Mouse (Mus musculus) frontal cortex, postnatal 10 days (tissue): ENCODE results near the gene Slc30a7.

Source experiments
- DNase-seq, 2 experiments: peaks; one replicate each; pipeline ENCODE4 v3.0.0; 2022; ENCODE audit warnings: low spot score in 2 of 2, mixed read lengths in 1 of 2

Slc30a7 gene

GRCm38 (mm10) chr3:116006978-116007940, at the start of gene Slc30a7, which contains the start of gene Extl2:
Gene Slc30a7 (minus strand): TSS chr3:116007406.
Gene Extl2 (plus strand): TSS chr3:116007462.
- DNase-seq, result peak; percentile 82 to 84

DNA sequence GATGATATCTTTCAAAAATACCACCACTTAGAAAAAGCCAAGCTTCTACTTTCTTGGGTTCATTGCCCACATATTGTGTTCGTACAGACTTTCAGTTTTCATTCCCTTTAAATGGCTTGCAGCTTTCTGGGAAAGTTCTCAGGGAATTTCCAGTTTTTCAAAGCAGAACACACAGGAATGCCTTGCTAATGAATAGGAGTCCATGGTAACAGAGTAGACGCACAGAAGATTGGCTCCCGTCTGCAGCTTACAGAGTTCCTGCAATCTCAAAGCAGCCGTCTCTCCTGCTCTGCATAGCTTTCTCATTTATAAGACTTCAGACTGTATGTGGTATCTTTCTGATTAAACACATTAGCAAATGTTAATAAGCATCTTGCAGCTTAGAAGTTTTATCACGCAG, 39.8 kb upstream of the Slc30a7 start:
- no peak for DNase-seq

GRCm38 (mm10) chr3:116046000-116046399, 38.8 kb upstream of the Slc30a7 start:
- no peak for DNase-seq

DNA sequence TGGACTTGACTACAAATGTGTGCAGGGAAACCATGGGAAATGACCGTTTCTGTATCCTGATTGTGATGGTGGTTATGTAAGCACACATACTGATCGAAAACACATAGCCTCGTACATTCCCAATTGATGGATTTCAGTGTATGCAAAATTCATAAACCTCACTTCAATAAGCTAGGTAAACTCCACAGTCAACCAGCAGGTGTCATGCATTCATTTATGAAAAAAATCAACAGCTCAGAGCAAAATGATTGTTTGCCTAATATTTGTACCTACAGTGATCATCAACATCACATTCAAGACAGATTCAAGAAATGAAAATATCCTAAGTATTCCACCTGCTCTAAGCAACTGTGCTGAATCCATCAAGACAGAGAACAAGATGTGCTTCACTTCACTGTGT, 33.6 kb upstream of the Slc30a7 start:
- DNase-seq, result no peak

DNA sequence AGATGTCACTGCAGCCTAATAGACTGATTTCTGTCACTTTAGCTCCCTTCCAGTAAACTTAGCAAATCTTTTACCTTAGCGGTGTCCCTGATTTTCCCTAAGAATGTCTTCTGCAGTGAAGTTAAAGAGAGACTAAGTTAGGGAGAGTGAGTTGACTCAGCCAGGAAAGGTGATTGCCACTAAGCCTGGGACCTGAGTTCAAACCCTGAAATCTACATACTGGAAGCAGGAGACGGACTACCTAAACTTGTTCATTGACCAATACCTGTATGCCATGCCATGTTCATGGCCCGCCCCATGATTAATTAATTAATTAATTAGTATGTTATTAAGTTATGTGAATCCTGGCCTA, 26.6 kb upstream of the Slc30a7 start:
- DNase-seq, result no peak

- DNase-seq, result no peak
These were observed 26.1 kb upstream of the Slc30a7 start for GRCm38 (mm10) chr3:116033218-116033870.

GRCm38 (mm10) chr3:116030152-116030788, 23.1 kb upstream of the Slc30a7 start:
- DNase-seq, result no peak

- DNase-seq, result no peak
These were observed 19.8 kb upstream of the Slc30a7 start for GRCm38 (mm10) chr3:116026996-116027395.

DNA sequence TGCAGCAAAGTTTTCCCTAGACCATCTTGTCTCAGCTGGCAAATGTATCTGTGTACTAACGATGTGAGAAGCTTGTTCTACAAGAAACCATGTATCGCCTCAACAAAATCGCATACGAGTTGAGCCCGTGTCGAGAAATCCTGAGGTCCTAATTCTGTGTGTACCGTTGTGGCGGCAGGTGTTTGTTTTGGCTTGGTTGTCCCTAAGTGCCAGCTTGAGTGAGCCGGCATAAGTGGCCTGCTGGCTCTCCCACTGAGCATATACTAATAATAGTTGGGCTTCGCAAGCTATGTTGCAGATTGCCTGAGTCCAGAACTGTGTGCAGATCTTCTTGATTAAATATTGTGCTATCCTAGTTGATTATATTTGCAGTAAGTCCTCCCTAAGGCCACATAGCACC, 18.5 kb upstream of the Slc30a7 start:
- DNase-seq, result no peak

DNA sequence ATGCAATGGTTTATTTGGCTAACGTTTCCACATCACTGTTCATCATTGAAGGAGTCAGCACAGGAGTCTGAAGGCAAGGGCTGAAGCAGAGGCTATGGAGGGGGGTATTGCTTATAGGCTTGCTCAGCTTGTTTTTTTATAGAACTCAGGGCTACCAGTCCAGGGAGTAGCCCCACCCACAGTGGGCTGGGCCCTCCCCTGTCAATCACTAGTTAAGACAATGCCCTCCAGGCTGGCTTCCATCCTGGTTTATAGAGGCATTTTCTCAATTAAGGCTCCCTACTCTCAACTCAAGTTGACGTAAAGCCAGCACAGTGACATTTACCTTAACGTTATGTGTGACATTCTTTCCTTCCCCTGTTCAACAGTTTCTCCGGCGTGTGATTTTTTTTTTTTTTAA, 17.5 kb upstream of the Slc30a7 start:
- no peak for DNase-seq

DNA sequence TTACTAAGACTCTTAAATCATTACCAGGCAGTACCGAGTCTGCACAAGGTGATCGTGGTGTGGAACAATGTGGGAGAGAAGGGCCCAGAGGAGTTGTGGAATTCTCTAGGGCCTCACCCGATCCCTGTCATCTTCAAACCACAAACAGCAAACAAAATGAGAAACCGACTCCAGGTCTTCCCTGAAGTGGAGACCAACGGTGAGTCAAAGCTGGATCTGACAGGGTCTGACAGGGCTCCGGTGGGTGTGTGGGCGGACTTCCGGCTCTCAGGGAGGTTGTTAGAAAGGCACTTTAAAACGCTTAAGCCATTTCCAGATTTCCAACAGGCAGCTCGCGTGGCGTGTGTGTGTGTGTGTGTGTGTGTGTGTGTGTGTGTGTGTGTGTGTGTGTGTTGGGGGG, 17.0 kb upstream of the Slc30a7 start:
- DNase-seq, result no peak

DNA sequence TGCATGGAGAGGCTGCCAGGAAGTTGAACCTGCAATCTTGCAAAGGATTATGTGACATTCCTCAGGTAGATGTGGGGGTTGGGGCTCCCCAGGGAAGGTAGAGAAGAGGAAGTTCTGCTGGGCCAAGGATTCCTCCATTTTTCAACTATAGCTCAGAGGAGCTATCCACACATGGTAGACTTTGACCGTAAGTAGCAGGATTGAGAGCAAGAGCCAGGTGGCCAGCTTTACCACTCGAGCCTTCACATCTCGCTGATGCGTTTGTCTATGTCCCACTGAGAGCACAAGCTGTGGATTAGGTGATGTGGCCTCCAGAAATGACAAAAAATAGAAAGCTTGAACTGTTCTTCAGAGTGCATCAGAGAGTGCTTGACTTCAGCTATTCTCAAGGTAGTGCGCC, 11.9 kb upstream of the Slc30a7 start:
- DNase-seq, result no peak

GRCm38 (mm10) chr3:116018606-116019005, 11.4 kb upstream of the Slc30a7 start:
- DNase-seq, result no peak

- no peak for DNase-seq
These were observed 8.9 kb upstream of the Slc30a7 start for GRCm38 (mm10) chr3:116016116-116016515.

- DNase-seq, result no peak
These were observed 7.7 kb upstream of the Slc30a7 start for GRCm38 (mm10) chr3:116014901-116015300.

GRCm38 (mm10) chr3:116009622-116010344, 2.6 kb upstream of the Slc30a7 start:
- DNase-seq, result no peak

DNA sequence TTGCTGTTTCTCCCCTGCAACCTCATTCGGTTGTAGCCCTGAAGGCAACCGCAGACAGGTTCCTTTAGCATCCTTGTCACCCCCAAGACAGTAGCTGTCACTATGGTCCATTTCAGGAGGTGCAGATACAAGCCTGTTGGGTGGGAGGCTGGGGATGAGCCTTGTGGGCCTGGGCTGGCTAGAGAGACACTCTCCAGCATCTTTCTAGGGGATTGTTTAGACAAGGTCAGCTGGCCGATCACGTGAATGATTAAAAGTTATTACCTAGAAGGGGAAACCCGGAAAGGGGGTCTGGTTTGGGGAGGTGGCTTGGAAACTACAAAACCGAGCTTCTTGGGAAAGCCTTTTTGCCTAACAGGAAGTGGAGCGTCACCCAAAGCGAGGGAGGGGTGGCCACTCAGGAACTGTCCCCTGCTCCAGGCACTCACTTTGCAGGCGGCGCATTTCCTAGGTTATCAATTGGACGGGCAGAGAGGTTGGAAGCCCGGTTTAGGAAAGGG, 785 bp upstream of the Slc30a7 start:
- peak; percentile 78 to 80 for DNase-seq

- no peak for DNase-seq
These were observed 775 bp downstream of the Slc30a7 start for GRCm38 (mm10) chr3:116006284-116006977.

DNA sequence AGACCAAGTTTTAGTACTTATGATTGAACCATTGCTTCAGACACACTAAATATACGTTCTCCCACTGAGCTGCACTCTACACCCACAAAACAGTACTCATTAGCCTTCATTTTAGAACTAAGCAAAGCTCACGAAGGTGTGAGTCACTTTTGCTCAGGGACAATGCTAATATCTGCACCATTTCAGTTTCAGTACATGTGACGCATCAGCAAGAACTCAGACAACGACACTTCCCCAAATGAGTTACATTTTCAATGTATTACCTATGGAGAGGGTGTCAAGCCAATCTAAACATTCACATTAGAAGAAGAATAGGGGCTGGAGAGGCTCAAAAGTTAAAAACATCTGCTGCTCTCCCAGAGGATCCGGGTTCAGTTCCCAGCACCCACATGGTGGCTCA, 10.3 kb downstream of the Slc30a7 start:
- no peak for DNase-seq

- DNase-seq, result no peak
These were observed 14.2 kb downstream of the Slc30a7 start for GRCm38 (mm10) chr3:115993025-115993424.

DNA sequence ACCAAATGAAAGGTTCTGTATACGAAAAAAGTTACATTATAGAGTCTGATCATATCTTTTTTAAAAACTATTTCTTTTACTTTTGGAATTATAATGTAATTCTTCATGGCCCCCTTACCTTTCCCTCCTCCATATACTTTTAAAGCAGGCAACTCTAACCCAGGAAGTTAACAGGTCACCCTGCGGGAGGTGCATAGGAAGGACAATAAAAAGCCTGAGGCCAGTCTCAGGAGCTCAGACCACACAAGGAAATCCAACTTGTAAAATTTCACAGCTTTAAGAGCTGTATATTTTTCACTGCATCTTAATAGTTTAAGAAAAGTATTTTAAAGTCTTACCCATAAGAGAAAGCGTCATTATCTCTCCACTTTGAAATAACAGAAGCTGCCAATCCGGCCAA, 14.6 kb downstream of the Slc30a7 start:
- no peak for DNase-seq
